Mouse (Mus musculus): ENCODE measurements at regions not wholly inside any gene's neighbourhood (a gene's known extent, or its start where the extent isn't known, plus 50 kb on each side); places are given as distances from the start of the nearest gene placed in this dataset.

DNA sequence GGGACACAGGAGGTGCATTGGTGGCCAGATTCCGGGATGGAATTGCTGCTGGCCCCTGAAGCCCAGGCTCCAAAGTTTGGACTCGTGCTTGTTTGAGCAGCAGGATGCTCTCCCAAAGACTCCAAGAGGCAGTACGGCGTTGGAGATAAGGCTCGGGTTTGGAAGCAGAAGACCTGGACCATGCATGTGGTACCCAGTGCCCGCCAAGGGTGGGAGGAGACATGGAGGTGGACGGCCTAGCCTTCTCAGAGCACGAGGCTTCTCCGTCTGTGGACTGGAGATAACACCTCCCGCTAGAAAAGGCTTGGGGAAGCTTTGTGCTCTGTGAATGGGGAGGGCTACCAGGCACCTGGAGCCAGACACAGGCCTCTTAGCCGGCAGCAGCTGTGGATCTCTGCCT, 271.7 kb downstream of the Rps6kc1 start:
- DNase-seq: no peak

DNA sequence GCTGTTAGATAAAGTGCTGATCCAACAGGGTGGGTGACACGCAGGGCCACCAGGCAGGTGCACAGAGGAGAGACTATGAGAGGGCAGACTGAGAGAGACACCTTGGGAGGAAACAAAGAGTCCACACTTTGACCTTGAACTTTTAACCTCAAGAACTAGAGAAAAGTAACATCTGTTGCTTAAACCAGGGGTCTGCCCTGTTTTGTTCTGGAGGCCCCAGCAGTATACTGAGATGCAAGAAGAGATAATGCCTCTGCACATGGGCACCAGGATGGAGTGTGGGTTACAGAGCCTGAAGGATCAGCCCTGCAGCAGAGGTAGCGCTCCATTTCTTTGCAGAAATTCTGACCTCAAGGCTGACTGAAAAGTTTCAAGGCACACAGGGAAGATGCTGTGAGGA, 276.6 kb downstream of the Rps6kc1 start:
- DNase-seq: no peak

DNA sequence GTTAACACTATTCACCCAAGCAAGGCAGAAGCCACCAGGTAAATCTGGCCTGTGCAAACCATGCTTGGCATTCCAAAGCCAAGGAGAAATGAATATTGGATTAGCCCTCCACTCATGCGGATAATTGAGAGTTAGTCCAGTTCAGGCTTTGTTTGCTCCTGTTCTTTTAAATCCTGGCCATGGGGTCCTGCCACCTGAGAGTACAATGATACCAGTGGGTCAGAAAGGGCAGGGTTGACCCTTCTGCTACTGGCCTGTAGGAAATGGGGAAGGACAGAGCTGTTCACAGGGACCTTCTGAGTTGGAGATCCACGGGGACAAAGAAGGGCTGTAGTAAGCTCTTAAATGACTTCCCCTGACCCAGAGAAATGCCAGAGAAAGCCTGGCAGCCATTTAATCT, 279.9 kb downstream of the Rps6kc1 start:
- DNase-seq: no peak

DNA sequence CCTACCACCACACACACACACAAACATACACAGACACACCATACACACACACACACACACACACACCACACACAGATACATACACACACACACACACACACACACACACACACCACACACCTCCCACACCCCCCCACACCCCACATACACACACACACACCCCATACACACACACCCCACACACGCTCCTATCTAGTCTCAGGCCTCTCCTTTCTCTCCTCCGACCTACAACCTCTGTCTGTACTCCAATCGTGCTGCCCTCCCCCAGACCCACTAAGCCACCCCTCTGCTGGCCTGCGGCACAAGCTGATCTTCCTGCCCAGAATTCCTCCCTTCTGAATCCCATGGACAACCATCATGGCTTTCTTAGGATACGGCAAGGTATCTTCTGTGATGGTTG, 281.4 kb downstream of the Rps6kc1 start:
- no peak for DNase-seq

DNA sequence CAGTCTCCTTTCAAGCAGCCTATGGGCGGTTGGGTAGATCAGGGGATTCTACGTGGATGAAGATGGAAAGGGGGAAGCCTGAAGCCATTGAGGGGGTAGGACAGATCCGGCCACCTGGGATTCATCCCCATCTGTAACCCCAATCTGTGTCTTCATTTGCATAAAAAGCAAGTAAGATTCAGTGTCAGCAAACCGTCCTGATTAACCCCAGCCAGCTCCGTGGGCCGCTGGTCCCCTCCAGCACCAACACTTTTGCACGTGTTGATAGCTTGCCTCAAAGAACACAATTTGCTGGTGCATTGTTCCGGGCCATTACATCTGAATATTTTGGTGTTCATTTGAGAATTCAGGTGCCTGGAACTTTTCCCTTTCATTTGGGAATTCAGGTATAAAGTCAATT, 287.7 kb downstream of the Rps6kc1 start:
- no peak for DNase-seq

DNA sequence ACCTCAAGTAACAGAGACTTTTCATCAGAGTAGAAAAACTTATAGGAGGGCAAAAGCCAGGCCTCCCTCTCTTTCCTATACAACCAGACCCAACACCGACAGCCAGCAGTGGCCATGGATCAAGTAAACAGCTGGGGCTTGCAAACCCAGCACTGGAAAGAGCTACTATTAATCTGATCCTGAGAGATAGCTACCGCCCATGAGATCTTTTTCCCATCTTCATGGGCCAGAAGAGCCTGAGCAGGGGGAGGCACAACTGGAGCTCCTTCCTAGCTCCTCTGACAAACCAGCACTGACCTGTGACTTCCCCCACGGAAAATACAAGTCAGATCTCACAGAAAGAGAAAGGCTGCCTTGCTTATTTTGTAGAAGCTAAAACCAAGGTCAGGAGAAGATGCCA, 311.1 kb downstream of the Rps6kc1 start:
- no peak for DNase-seq

DNA sequence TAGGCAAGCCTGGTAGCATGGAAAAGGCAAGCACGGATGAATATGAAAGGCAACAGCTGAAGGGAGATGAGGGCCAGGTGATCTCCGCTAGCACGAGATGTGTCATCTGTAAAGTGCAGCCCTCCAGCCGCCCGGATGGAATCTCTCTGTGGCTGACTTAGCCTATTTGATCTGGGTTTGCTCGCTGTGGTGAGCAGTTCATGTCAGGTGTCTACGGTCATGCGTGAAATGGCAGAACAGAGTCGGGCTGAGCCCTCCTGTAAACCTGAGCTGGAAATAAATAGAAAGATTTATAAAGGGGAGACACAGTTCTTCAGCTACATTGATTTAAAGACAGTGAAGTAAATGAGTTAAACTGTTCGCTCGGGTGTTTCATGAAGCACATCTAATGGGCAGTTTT, 311.9 kb downstream of the Rps6kc1 start:
- no peak for DNase-seq

DNA sequence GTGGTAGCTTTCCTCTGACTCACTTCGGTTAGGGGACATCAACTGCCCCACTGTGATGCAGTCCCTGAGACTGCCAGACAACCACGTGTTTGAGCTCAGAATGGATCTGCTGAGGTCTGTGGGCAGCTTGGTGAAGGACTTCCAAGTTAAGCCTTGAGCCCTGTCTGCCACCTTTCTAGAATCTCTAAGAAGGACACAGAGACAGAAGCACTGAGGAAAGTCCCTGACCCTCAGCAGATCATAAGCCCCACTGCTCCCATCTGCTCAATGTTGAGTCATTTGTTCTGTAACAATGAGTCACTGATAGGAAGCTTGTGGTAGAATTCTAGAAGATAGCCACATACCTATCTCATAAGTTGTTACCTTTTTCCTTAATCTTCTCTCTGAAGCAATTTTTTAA, 315.4 kb downstream of the Rps6kc1 start:
- DNase-seq: no peak

DNA sequence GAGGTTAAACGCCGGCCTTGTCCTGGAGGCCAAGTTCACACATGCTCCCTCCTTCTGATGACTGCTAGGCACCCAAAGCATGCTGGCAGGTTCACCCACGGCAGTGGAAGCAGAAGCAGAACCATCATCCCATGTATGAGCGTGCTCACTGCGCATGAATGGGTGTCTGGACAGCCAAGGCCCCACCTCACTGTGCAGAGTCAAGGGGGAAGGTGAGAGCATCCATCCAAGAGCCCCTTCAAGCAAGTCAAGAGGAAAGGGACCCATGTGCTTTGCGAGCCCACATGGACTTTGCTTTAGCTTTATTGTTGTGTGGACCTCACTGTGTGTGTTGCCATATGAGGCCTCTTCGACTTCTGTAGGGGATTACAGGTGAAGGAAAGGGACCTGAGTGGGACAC, 319.9 kb downstream of the Rps6kc1 start:
- DNase-seq: no peak

DNA sequence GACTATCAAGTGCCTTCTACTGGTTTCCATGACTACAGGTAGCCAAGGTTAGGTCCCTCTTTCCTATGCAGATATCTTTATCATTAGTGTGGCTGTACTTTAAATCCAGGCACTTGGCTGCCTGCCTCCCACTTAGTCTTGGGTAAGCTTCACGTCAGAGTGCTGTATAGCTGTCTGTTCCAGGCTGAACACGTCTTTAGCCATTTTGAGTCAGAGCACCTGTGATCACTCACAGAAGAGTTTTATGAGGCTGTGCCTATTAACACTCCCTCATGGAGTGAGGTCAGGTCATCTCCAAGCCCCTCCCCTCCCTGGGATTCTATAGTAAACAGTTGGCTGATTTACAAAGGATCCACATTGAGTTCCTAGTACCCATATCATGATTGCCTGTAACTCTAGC, 322.0 kb downstream of the Rps6kc1 start:
- DNase-seq: no peak

DNA sequence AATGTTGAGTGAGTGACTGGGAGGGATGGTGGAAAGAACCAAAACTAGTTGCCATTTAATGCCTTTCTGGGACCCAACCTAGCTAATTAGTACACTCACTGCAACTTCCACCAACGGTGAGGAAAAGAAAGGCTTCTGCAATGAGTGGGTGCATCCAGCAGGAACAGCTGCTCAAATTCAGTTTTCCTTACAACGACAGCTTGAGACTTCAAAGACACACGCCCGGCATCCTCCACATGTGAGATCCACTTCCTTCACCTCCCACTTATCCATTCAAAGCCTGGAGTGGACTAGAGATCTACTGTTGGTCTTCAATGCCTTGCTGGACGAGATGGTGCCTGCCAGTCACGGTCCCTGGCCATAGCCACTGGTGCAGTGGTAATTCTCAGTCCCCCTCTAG, 328.3 kb downstream of the Rps6kc1 start:
- DNase-seq: no peak

DNA sequence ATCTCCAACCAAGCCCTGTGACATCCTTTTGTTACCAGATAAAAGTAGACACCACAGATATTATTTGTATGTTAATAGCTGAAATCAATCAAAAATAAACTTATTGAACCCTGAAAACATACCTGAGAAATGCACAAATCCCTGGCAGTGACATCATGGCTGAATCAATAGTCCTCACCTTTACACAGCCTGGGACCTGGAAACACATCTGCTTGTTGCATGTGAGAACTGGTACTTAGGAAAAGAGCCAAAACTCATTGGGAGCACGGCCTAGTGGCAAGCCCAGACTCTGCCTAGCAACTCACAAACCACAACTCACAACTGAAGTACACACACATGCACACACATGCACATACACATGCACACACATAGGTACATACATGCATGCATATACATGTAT, 330.9 kb downstream of the Rps6kc1 start:
- DNase-seq: no peak

DNA sequence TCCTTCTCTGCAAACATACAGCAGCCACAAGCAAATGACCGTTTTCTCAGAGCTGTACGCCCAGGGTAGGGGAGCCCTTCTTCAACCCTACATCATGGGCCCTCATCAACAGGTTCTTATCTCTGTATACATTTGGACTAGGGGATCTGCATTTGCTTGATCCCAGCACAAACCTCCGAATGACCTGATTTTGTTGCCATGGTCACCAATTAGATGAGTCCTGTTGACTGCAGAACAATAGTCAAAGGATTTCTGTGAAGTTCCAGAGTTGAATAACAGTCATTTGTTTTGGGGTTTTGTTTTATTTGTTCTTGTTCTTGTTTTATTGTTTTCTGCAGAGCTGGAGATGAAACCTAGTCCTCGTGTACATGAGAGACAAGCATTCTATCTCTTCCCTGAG, 340.6 kb downstream of the Rps6kc1 start:
- DNase-seq: no peak

DNA sequence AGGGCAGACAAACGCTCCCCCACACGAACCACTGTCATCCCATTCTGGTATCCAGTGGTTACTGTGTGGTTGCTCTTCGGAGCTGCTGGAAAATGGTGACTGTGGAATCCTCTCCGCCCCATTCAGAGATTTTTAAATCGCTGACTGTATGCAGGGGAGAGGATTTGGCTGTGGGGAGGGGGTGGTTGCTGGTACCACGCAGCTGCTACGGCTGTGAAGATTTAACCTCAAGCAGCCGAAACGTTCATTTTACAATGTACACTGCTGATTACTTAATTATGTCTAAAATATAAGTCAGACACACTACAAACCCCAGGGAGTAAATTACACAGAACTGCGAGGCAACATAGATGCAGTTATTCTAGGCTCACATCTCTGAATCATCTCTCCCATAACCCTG, 341.0 kb downstream of the Rps6kc1 start:
- DNase-seq: no peak

DNA sequence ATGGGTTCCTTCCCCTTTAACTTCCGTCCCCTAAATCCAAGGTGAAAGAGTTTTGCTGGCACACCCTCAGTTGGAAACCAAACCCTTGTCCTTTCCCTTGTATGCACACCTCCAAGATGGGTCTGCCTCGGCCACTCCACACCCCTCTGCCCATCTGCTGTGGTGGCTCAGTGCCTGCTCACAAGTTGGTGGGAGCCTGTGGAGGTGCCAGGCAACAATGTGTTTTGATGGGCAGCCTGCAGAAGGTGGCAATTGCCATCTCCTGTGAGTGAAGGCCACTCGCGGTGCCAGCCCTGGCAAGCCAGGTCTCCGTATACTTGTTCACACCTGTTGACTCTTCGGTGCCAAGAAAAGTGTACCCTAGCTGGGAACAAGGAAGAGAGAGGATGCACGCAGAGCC, 344.8 kb downstream of the Rps6kc1 start:
- DNase-seq: no peak

DNA sequence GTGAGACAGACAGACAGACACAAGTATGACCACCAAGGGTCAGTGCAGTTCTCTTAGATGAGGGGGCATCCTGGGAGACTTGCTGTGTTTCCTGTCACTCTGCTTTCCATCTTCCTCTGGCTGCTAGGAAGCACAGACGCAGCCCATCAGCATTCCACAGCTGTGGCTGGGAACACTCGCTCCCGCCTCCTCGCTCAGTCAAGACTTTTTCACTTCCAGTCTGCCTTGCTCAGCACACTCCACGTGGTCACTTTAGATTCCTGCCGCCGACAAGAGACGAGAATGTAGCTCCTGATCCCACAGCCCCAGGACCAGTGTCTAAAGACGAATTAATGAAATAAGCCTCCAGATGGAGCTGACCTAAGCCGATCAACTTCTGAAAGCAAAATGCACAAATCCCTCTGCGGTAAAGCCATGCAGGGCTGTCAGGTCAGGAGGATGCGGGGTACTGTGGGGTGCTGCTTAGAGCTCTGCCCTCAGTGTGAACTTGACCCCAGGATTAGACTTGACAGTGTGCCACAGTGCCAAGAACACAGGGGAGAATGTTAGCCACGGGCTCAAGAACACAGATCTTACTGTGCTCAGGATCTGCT, 348.6 kb downstream of the Rps6kc1 start:
- no peak for DNase-seq

DNA sequence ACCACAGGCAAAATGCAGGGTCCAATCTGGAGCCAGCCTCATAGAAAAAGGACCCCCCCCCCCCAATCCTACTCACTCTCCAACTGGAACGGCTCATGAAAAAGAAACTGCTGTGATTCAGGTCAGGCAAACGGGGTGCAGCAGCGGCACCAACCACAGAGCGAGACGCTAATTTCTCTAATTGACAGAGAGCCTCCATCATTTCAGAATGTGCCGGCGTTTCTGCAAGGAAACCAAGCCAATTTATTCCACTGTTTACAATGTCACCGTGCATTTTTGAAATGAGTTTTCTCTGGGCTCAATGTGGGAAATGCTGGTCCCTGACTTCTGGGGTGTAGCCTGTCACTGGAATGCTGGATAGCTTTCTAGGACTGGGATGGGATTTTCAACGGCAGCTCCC, 351.5 kb downstream of the Rps6kc1 start:
- DNase-seq: no peak

DNA sequence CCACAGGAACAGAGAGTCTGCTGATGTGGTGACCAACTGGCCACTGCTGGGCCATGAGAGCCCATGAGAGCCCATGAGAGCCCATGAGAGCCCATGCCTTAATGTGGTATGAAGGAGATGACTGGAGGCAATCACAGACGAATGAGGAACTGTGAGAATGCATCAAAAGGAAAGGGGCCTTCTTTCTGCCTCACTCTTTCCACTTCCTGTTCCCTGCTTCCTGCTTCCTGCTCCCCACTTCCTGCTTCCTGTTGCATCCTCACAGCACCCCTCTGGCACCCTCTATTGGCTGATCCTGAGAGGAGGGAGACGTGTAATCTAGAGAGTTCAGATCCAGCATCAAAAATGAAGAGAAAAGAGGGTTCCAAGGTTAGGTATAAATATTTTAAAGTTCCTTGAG, 369.7 kb downstream of the Rps6kc1 start:
- peak; percentile 21 for DNase-seq

DNA sequence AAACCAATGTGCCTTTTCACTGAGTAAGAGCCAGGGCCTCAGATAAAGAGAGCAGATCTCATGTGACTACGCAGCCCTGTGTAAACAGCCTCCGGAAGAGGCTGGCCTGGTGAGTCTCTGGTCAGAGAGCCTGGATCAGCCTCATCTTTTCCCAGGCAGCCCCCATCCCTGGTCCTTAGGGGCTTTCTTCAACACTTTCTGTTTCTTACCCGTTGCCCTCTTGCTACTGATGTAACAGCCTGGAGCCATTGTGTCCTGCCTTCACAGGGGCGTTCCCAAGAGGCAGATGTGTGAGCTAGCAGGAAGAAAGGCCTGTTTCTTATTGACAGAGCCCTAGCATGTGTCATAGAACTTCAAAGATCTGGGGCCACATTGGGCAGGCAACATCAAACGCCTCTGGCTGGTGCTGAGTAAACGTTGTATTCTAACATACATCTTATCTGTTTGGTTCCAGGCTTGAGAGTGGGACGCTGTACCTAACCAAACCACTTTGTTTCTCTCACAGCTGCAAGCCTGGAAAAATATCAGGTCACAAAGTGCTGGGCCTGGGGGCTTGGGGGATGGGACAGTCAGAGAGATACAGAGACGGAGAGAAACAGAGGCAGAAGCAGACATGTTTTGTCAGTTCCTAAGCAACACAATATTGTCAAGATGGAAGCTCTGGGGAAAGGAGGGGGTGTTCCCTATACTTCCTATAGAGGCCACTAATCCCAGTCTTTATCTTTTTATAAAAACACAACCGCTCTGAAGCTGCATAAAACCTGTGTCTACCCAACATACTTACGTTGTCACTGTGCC, 362.6 kb upstream of the Prox1 start:
- no peak for DNase-seq

DNA sequence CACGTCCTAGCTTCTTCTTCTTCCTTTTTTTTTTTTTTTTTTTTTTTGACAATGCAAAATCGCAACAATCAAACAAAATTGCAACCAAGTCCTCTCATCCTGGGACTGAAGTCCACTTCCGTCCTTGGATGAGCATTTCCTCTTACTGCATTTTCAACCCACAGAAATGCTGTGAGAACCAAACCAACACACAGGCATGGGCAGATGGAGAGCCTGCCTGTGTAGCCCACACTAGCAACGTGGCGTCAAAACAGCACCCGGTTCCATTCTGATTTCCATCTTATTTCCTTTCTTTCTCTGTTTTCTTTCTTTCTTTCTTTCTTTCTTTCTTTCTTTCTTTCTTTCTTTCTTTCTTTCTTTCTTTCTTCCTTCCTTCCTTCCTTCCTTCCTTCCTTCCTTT, 360.7 kb upstream of the Prox1 start:
- no peak for DNase-seq

DNA sequence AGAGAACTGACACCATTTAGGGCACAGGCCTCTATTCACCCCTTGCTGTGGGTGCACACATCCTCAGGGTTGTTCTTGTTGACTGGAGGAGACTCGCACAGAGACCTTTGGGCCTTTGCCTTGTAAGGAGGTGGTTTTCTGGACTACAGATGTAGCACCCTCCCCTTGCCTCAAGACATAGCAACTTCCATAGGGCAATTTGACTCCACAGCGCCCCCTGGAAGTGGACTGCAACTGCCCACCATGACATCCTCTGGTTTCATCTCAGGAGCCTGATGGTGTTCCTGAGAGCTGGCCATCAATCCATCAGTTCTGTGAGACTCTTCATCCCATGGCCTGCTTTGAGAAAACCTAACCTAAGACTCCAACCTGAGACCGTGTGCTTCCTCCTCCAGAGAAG, 359.6 kb upstream of the Prox1 start:
- no peak for DNase-seq

DNA sequence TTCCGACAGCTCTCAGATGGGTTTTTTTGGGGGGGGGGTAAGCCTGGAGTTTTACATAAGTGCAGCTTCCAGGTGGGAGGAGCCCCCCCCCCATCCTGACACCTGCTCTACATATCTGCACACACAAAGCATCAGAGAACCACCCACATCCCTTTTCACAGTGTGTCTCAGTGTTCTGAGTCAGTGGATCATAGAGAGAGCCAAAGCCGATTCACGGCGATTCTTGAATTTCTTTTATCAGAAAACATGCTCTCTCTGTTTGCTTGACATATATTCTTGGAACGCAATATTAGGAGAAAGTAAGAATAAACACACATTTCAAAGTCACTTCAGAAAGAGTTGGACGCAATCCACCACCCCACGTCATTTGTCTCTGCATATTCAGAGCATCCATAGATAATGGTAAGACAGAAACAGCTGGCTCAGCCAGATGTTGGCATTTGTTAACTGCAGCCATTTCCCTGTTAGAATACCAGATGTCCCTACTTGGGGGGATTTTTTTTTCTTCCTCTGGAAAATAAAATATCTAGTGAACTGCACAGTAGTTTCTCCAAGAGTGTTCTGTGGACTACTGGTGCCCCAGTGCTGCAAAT, 357.1 kb upstream of the Prox1 start:
- peak; percentile 45 for DNase-seq

DNA sequence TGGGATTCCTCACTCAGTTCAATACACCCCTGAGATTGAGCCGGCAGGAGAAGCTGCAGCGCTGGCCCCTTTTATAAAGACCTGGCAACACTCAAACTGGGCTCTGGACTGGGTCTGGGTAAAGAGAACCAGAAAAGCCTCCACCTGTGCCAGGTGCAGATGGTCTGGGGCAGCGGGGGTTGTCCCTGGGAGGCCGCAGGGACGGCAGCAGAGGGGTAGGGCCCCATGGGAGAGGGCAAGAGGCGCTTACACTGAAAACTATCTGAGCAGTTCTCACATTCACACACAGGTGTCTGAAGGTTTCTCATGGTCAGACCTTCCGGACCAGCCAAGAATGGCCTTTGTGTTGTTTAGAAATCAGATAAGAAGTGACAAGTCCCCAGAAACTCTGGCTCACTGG, 356.1 kb upstream of the Prox1 start:
- no peak for DNase-seq

DNA sequence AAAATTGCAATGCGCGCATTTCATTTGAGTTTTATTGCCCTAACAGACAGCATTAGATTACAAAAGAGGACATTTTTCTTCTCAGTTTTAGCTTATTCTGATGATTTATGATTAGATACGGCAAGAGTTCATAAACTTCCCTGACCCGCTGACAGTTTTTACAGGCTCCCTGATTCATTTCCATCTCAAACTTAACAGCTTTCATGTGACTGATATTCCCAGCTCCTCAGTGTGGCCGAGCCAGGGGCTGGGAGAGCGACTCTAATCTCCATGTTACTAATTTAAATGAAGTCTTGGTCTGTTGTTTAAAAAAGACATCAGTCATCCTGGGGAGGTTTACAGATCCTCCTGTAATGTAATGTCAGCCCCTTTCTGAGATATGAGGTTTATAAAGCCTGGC, 355.5 kb upstream of the Prox1 start:
- DNase-seq: no peak
